Mouse (Mus musculus) ovary, adult 2 months (tissue): ENCODE data around the gene Gmfb. TPM values are rescaled to one million over a fixed set of nuclear protein-coding genes. Genes with fewer than 3 reads are reported as not detected.

ENCODE experiments used
- polyA plus RNA-seq: library from polyadenylated mRNA; depleted of rRNA; stranded (reverse); fragments of >200 nt; gene quantifications from 2 replicates; pipeline ENCODE4 v1.2.3, GENCODE M21; 2012; rRNA removed

Gmfb gene
- 4.9 and 5.2 TPM in 2 replicates for polyA plus RNA-seq

DNA sequence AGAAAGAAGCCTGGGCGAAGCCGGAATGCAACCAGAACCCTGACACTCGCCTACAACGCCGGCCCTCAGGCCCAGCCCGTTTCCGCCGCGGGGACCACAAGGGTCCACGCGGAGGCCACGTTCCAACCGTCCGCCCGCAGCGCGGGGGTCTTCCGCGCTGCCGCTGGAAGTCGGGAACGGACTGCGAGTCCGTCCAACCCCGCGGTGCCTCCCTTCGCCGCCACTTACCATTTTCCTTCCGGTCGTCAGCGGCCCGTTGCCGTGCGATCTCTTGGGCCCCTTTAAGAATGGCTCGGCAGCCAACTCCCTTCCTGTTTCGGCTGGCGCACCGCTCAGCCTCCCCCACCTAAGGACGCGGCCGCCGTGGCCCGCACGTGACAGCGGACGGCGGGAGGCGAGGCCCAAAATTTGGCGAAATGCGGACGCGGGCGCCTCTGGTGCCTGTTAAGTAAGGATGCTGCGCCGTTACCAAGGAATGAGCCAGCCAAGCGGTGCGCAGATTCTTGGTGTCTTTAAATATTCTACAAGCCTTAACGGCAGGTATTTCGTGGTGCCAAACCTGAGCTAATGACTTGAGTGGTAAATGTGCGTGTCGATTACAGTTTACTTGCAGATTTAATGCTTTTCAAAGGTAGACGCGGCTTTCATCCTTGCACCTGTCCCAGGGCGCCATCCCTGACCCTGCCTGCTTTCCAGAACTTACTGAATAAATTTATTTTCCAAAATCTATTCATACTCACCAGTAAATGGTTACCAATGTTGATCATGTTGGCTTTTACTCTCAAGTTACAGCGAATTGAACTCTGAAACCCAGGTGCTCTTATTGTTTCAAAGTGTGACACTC lies at the start of gene Gmfb:
TSS of gene Gmfb (minus strand) at position 370 of the 844 bp plus-strand sequence.

DNA sequence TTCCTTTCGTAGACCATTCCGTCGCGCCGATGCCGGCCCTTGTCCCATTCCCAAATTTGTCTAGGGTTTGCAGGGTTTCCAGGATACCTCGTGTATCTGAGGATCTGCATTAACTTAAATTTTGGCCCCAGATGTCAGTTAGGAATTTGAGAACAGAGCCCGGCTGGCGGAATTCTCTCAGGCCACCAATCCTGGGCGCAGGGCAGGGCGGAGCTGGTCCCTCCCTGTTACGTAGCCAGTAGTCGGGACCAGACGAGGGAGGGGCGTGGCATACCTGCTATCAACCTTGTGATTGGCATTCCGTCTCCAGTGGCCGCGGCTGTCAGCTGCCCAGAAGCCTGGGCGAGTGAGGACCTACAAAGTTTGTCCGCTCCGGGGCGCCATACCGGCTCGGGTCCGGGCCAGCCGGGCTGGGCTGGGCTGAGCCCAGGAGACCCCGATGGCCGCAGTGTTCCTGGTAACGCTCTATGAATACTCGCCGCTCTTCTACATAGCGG lies 9.8 kb upstream of the Gmfb start, which contains the start of gene Cgrrf1:
TSS of gene Cgrrf1 (plus strand) at position 289 of the 497 bp plus-strand sequence.

GRCm38 (mm10) chr14:46787787-46788504 lies 34.1 kb downstream of the Gmfb start, which contains the start of gene Cnih1:
TSS of gene Cnih1 (minus strand) at chr14:46788411.

GRCm38 (mm10) chr14:46760355-46761029 lies 61.5 kb downstream of the Gmfb start, which contains the start of gene Cdkn3:
TSS of gene Cdkn3 (plus strand) at chr14:46760541.

Other genes starting within 250 kb of the Gmfb start
- 1.8 and 2.1 TPM in 2 replicates for gene Cdkn3, start 61.7 kb downstream of the Gmfb start, polyA plus RNA-seq
- 66.7 and 97.1 TPM in 2 replicates for gene Cnih1, start 33.8 kb downstream of the Gmfb start, polyA plus RNA-seq
- 10.8 and 11.5 TPM in 2 replicates for gene Cgrrf1, start 9.9 kb upstream of the Gmfb start, polyA plus RNA-seq
- 15.5 and 19.0 TPM in 2 replicates for gene Samd4, start 60.6 kb upstream of the Gmfb start, polyA plus RNA-seq